Mouse (Mus musculus) cerebellum, postnatal 14 days (tissue): ENCODE results near the gene Pfn3.
A peak's percentile ranks its signal among the peaks of the same experiment; 100 is the strongest.

Experiments used
- DNase-seq, 2 experiments: peaks; one replicate each; pipeline ENCODE4 v3.0.0; 2021; ENCODE audit warnings: mixed read lengths in 2 of 2

Gene Pfn3

DNA sequence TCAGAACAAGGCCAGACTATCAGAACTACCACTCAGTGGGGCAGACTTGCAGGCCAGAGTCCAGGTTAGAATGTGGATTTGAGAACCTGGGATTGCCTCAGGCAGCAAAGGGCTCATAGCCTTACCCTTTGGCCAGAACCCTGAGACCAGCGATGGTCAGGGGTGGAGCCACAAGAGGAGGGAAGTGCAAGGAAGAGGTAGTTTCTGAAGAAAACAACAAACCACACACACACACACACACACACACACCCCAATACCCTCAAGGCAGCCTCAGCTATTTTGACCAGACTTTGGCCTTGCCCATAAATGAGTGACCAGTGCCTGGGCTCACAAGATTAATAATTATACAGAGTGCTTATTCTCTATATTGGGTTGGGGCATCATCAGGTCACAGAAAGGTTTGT is 23.4 kb downstream of the Pfn3 start:
- no peak for DNase-seq

- no peak for DNase-seq
Measured at GRCm38 (mm10) chr13:55390644-55391043, 24.4 kb downstream of the Pfn3 start.

- no peak for DNase-seq
Measured at GRCm38 (mm10) chr13:55381790-55382189, 33.2 kb downstream of the Pfn3 start.

DNA sequence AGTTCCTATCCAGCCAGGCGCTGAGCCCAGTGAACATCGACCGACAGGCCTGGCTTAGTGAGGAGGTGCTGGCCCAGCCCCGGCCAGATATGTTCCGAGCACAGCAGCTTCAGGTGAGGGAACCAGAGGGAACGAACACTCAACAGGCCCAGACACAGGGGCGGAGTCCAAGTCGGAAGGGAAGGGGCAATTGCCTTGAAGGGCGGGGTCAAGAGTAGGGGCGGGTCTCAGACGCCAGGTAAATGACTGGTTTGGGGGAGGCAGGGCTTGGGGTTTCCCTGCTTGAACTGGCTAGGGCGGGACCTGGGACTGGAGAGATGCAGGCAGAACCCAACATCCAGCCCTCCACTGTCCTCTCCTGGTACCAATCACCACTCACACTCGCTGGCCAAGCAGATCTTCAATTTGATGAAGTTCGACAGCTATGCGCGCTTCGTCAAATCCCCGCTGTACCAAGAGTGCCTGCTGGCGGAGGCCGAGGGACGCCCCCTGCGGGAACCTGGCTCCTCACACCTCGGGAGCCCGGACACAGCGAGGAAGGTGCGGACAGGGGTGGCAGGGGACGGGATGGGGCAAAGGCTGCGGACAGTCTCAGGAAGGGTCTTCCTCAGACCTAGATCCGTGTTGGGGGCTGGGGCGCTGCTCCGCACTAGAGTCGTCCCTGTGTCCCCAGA is 36.0 kb downstream of the Pfn3 start:
- no peak for DNase-seq

GRCm38 (mm10) chr13:55375877-55376276 is 39.2 kb downstream of the Pfn3 start:
- peak in 1 of 2 experiments; percentile 30 for DNase-seq

DNA sequence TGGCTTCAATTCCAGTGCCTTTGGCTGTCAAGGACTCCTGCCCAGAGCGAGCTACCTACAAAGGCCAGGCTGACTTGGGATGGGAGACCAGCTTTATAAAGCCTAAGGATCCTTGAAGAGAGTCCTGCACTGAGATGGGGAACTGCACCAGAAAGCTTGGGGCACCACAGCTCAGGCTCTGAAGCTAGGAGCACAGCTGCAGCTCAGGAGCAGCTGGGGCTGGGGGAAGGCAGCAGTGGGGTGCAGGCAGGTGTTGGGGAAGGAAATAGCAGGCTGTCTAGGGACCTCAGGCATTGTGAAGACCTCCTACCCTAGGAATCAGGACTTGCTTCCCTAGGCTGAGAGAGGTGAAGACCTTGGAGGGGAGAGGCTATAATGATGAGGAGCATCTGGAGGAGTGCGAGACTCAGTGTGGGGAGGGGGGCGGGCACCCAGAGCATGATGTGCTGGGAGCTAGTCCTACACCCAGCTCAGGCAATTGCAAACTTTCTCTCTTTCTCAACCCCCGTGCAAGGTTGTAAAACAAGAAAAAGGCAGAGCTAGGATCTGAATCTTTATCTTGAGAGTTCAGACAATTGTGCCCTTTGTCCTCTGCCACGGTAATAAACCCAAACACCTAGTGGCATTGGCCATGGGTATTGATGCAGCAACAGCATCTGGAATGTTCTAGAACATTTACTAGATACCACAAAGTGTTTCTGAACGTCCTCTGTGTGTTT is 40.7 kb downstream of the Pfn3 start:
- DNase-seq, result no peak

GRCm38 (mm10) chr13:55371740-55372139 is 43.3 kb downstream of the Pfn3 start:
- no peak for DNase-seq

GRCm38 (mm10) chr13:55371007-55371681 is 43.9 kb downstream of the Pfn3 start:
- peak; percentile 31 to 34 for DNase-seq

GRCm38 (mm10) chr13:55370234-55370633 is 44.8 kb downstream of the Pfn3 start:
- DNase-seq, result no peak

GRCm38 (mm10) chr13:55369531-55370114 is 45.4 kb downstream of the Pfn3 start, which contains the start of gene Rgs14:
Rgs14 (plus strand) TSS chr13:55369732.
- no peak for DNase-seq

GRCm38 (mm10) chr13:55368401-55368800 is 46.6 kb downstream of the Pfn3 start:
- DNase-seq, result no peak
